Mouse (Mus musculus): ENCODE measurements at regions not wholly inside any gene's neighbourhood (a gene's known extent, or its start where the extent isn't known, plus 50 kb on each side); places are given as distances from the start of the nearest gene placed in this dataset.

DNA sequence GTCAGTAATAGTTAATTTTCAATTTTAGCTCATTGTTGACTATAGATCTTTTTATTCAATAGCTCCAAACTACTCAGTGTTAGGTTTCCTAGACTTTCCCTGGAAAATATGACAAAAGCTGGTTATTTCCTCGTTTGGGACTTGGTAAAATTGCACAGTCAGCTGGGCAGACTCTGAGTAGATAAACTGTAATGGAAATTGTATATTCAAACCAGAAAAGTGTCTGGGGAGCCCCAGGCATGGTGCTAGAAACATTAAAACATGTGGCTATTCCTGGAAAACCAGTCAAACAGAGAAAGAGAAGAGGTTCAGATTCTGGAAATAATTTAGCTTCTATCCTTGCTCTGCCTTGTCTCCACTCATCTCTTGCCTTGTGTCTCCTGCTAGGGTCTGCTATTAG, 66.4 kb upstream of the Cxxc4 start:
- TF ChIP-seq CTCF (IDR thresholded peaks at IDR 0.05; ENCODE audit: control insufficient read depth, insufficient read depth, insufficient read length) (no peak), MAX (IDR thresholded peaks at IDR 0.05) (no peak), MYOD1 (IDR thresholded peaks at IDR 0.05; ENCODE audit: control insufficient read depth, insufficient read length, low read depth) (no peak), MYOG (IDR thresholded peaks at IDR 0.05; ENCODE audit: control insufficient read depth, extremely low read depth, insufficient read length) (no peak), USF1 (IDR thresholded peaks at IDR 0.05; ENCODE audit: low read depth) (no peak)
